Mouse (Mus musculus) forebrain, postnatal 0 days (tissue): Measurements from ENCODE around the gene Rnf145. TPM values are rescaled to one million over a fixed set of nuclear protein-coding genes. Genes with fewer than 3 reads are reported as not detected.

Source experiments
- ATAC-seq: fragments of 200-750 bp; cut with Nextera tagmentation; 2 replicates; pipeline ENCODE4 v1.8.0; 2017; ENCODE audit warnings: mild to moderate bottlenecking, moderate library complexity
- DNase-seq: peaks from one replicate; pipeline ENCODE4 v3.0.0-alpha.2; 2015
- H3K27ac ChIP-seq: fragments of 300-500 bp; sonication (generic); 2 replicates; pipeline ENCODE4 v1.5.1; 2014; ENCODE audit warnings: low read depth, mild to moderate bottlenecking, antibody characterized with exemption, low read length, moderate library complexity, mixed read lengths
- H3K27me3 ChIP-seq: fragments of 300-500 bp; sonication (generic); 2 replicates; pipeline ENCODE4 v1.6.1; 2014; ENCODE audit warnings: mild to moderate bottlenecking, low read length, mixed read lengths; ENCODE audit not compliant: insufficient read depth
- H3K36me3 ChIP-seq: fragments of 300-500 bp; sonication (generic); 2 replicates; pipeline ENCODE4 v1.6.1; 2014; ENCODE audit warnings: mild to moderate bottlenecking, moderate library complexity; ENCODE audit not compliant: insufficient read depth
- H3K4me1 ChIP-seq: fragments of 300-500 bp; sonication (generic); 2 replicates; pipeline ENCODE4 v1.6.1; 2014; ENCODE audit warnings: antibody characterized with exemption; ENCODE audit not compliant: insufficient read depth
- H3K4me2 ChIP-seq: fragments of 300-500 bp; sonication (generic); 2 replicates; pipeline ENCODE4 v1.6.1; 2014; ENCODE audit warnings: low read depth, mild to moderate bottlenecking, moderate library complexity
- H3K4me3 ChIP-seq: fragments of 300-500 bp; sonication (generic); 2 replicates; pipeline ENCODE4 v1.5.1; 2014; ENCODE audit warnings: low read depth, low read length, mixed read lengths
- H3K9ac ChIP-seq: fragments of 300-500 bp; sonication (generic); 2 replicates; pipeline ENCODE4 v1.6.1; 2014; ENCODE audit warnings: mild to moderate bottlenecking
- H3K9me3 ChIP-seq: fragments of 300-500 bp; sonication (generic); 2 replicates; pipeline ENCODE4 v1.6.1; 2016; ENCODE audit warnings: low read length
- CTCF ChIP-seq: sonication (generic); IDR thresholded peaks from 2 replicates; pipeline ENCODE4 v1.5.1; 2016; ENCODE audit warnings: antibody characterized with exemption, control low read depth, low read depth
- WGBS: fragments of 180-500 bp; shearing (Covaris S2); extraction: QIAGEN DNeasy Blood & Tissue Kit; methylation state at CpG from one replicate; pipeline ENCODE4 v1.1.7; 2014; 5-methylcytosine and 5-hydroxymethylcytosine counted together
- polyA plus RNA-seq: library from polyadenylated mRNA; unstranded; fragments of >200 nt; fragmentation: Nextera tagmentation; extraction: Ambion mirVana; gene quantifications from 2 replicates; pipeline ENCODE4 v1.2.1, GENCODE M21; 2015
- total RNA-seq: library from RNA; depleted of rRNA; stranded (reverse); fragments of >200 nt; gene quantifications from 2 replicates; pipeline ENCODE4 v1.2.3, GENCODE M21; 2014

Rnf145 gene
- total and polyA plus RNA-seq, 2 experiments from 2014 or later: 97.4 to 100 TPM

GRCm38 (mm10) chr11:44478382-44478781 lies 40.4 kb upstream of the Rnf145 start:
- no peak for DNase-seq
- no peaks in the 10 kb centered on the region for H3K9me3 ChIP-seq
- no peaks in the 10 kb centered on the region for H3K4me1 ChIP-seq
- no peak overlapping the region for H3K4me2 ChIP-seq
- no peaks in the 10 kb centered on the region for H3K27me3 ChIP-seq
- H3K27ac ChIP-seq: no peak overlapping the region
- no peak for ATAC-seq
- no peak for TF ChIP-seq CTCF
- H3K4me3 ChIP-seq: no peak overlapping the region
- no peaks in the 10 kb centered on the region for H3K36me3 ChIP-seq
- H3K9ac ChIP-seq: no peak overlapping the region
- 81% methylated on average over 4 of the region's 4 CpGs for WGBS

GRCm38 (mm10) chr11:44480246-44480645 lies 38.5 kb upstream of the Rnf145 start:
- DNase-seq: no peak
- H3K36me3 ChIP-seq: no peaks in the 10 kb centered on the region
- H3K4me2 ChIP-seq: no peak overlapping the region
- TF ChIP-seq CTCF: no peak
- no peak overlapping the region for H3K4me3 ChIP-seq
- H3K27ac ChIP-seq: no peak overlapping the region
- H3K4me1 ChIP-seq: no peaks in the 10 kb centered on the region
- no peaks in the 10 kb centered on the region for H3K27me3 ChIP-seq
- 91% methylated on average over 6 of the region's 6 CpGs for WGBS
- no peaks in the 10 kb centered on the region for H3K9me3 ChIP-seq
- H3K9ac ChIP-seq: no peak overlapping the region
- ATAC-seq: no peak

GRCm38 (mm10) chr11:44485089-44485736 lies 33.6 kb upstream of the Rnf145 start:
- no peaks in the 10 kb centered on the region for H3K9me3 ChIP-seq
- DNase-seq: no peak
- no peaks in the 10 kb centered on the region for H3K36me3 ChIP-seq
- no peaks in the 10 kb centered on the region for H3K27me3 ChIP-seq
- H3K4me1 ChIP-seq: no peaks in the 10 kb centered on the region
- no peak overlapping the region for H3K9ac ChIP-seq
- WGBS: 94% methylated on average over 7 of the region's 7 CpGs
- H3K4me2 ChIP-seq: no peak overlapping the region
- no peak for TF ChIP-seq CTCF
- no peak overlapping the region for H3K27ac ChIP-seq
- ATAC-seq: no peak
- H3K4me3 ChIP-seq: no peak overlapping the region

GRCm38 (mm10) chr11:44489117-44489516 lies 29.6 kb upstream of the Rnf145 start:
- no peaks in the 10 kb centered on the region for H3K36me3 ChIP-seq
- no peaks in the 10 kb centered on the region for H3K9me3 ChIP-seq
- H3K9ac ChIP-seq: no peak overlapping the region
- no peak overlapping the region for H3K4me2 ChIP-seq
- ATAC-seq (no peak), DNase-seq (no peak)
- H3K4me3 ChIP-seq: no peak overlapping the region
- no peak overlapping the region for H3K27ac ChIP-seq
- TF ChIP-seq CTCF: no peak
- no peaks in the 10 kb centered on the region for H3K4me1 ChIP-seq
- 100% methylated on average over 1 of the region's 1 CpGs for WGBS
- H3K27me3 ChIP-seq: no peaks in the 10 kb centered on the region

- no peaks in the 10 kb centered on the region for H3K9me3 ChIP-seq
- H3K4me2 ChIP-seq: no peak overlapping the region
- ATAC-seq (no peak), DNase-seq (no peak)
- TF ChIP-seq CTCF: no peak
- no peak overlapping the region for H3K9ac ChIP-seq
- WGBS: 82% methylated on average over 5 of the region's 5 CpGs
- no peaks in the 10 kb centered on the region for H3K27me3 ChIP-seq
- H3K4me3 ChIP-seq: no peak overlapping the region
- H3K36me3 ChIP-seq: no peaks in the 10 kb centered on the region
- no peak overlapping the region for H3K27ac ChIP-seq
- H3K4me1 ChIP-seq: no peaks in the 10 kb centered on the region
Measured at GRCm38 (mm10) chr11:44494643-44495323, 24.0 kb upstream of the Rnf145 start.

GRCm38 (mm10) chr11:44496217-44496616 lies 22.5 kb upstream of the Rnf145 start:
- Histone ChIP-seq H3K9me3 (no peaks in the 10 kb centered on the region), H3K4me1 (no peaks in the 10 kb centered on the region), H3K27me3 (no peaks in the 10 kb centered on the region), H3K4me2 (no peak overlapping the region), H3K27ac (no peak overlapping the region), H3K4me3 (no peak overlapping the region), H3K9ac (no peak overlapping the region), H3K36me3 (no peaks in the 10 kb centered on the region)
- ATAC-seq (no peak), DNase-seq (no peak)
- no peak for TF ChIP-seq CTCF
- WGBS: 30% methylated on average over 3 of the region's 3 CpGs

- whole genome bisulfite sequencing: 76% methylated on average over 13 of the region's 13 CpGs
- Histone ChIP-seq H3K4me3 (no peak overlapping the region), H3K9me3 (no peaks in the 10 kb centered on the region), H3K27ac (no peak overlapping the region), H3K27me3 (no peaks in the 10 kb centered on the region), H3K9ac (no peak overlapping the region), H3K4me2 (no peak overlapping the region), H3K4me1 (no peaks in the 10 kb centered on the region), H3K36me3 (no peaks in the 10 kb centered on the region)
- no peak for TF ChIP-seq CTCF
- DNase-seq: no peak
- ATAC-seq: no peak
Measured at GRCm38 (mm10) chr11:44498412-44499272, 20.1 kb upstream of the Rnf145 start.
